Mouse (Mus musculus) spleen, embryonic (tissue): ENCODE data around the gene Gm10100.
"Not testable (repeated sequence)": the region's sequence is repeated elsewhere in the genome, so short reads cannot be mapped to it uniquely, and the experiment has no call there.

Experiments
- CTCF ChIA-PET: fragments of 350-600 bp; sonication (Branson Sonifier 250); formaldehyde crosslinking; loops from one replicate; lab custom pipeline; 2022; lab: Charles Lee

Gene Gm10100

DNA sequence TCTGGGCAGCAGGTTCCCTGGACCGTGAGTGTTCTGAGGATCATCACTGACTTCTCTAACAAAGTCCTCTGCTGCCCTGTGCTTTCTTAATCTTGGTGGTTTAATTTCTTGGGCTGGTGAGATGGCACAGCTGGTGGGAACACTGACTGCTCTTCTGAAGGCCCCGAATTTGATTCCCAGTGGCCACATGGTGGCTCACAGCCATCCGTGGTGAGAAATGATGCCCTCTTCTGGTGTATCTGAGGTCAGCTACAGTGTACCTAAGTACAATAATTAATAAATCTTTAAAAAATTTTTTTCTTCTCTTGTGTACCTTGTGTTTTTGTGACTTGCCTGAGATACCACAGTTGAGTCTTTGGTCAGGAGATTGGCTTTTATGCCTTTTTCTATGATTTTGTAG lies 26.0 kb downstream of the Gm10100 start:
- CTCF ChIA-PET = not testable (repeated sequence)

DNA sequence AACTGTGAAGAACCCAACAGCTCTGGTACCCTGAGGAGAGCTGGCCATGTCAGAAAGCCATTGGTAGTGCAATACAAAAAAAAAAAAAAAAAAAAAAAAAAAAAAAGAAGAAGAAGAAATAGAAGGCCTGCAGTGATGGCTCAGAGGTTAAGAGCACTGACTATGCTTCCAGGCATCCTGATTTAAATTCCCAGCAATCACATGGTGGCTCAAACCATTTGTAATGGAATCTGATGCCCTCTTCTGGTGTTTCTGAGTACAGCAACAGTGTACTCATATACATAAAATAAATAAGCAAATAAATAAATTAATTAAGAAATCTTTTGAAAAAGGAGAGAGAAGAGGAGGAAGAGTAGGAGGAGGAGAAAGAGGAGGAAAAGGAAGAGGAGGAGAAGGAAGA lies 27.2 kb downstream of the Gm10100 start:
- CTCF ChIA-PET = no interaction called here

DNA sequence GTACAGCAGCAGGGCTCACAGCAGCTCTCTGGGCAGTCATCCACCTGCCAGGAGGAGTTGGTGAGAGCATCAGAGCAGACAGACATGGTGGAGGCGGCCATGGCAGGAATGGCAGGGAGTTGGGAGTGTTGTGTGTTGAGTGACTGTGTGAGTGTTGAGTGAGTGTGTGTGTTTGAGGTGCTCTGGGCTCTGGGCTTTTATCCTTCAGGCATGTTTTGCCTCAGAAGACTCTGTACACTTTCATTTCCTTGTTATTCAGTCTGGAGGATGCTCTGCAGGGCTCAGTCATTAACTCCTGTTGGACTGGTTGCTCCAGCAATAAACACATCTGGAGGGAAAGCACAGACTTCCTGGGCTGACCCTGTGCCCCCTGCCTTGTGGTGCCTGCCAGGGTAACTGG lies 33.3 kb downstream of the Gm10100 start, which contains the start of gene Gm3233:
Gene Gm3233 (minus strand): TSS at position 101 of the 400 bp plus-strand sequence.
- CTCF ChIA-PET = not testable (repeated sequence)

DNA sequence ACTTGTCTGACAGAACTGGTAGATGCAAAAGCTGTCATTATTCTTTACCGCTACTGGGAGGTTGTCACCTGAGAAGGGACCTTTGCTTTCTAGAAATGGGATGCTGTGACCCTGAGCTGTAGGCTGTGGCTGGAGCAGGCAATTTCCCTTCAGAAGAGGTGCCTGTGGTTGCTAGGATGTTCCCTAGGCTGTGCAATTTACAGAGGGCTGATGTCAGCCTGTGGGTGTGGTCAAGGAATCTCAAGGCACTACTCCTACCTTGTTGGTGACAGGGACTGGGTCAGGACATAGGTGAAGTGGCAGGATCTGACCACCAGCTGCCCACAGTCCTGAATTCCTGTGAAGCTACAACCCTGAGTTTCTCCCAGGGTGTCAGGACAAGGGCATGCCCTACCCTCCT lies 43.4 kb downstream of the Gm10100 start:
- CTCF ChIA-PET = no interaction called here

DNA sequence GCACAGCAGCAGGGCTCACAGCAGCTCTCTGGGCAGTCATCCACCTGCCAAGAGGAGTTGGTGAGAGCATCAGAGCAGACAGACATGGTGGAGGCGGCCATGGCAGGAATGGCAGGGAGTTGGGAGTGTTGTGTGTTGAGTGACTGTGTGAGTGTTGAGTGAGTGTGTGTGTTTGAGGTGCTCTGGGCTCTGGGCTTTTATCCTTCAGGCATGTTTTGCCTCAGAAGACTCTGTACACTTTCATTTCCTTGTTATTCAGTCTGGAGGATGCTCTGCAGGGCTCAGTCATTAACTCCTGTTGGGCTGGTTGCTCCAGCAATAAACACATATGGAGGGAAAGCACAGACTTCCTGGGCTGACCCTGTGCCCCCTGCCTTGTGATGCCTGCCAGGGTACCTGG lies 44.9 kb downstream of the Gm10100 start, which contains the start of gene Gm3238:
Gene Gm3238 (minus strand): TSS at position 101 of the 400 bp plus-strand sequence.
- CTCF ChIA-PET = not testable (repeated sequence)

DNA sequence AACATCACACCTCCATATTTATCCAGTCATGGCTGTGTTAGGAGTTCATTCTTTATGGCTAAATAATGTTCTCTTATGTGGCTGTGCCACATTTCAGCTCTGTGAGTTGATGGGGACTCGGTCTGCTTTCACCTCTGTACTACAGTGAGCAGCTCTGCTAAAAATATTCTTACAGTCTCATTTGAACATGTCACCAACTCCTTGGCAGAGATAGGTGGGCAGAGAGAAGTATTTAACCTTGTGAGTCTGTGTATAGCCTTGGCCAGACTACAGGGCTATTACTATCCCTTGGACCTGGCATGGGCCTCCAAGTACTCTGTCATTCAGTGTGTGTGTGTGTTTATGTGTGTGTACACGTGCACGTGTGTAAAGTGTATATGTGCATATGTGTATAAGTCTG lies 45.9 kb downstream of the Gm10100 start:
- CTCF ChIA-PET = not testable (repeated sequence)
